Mouse (Mus musculus) kidney, adult 8-10 months (tissue): ENCODE measurements around the gene B9d2.

Experiments
- DNase-seq, 2 experiments: peaks; one replicate each; pipeline ENCODE4 v3.0.0; 2022

B9d2 gene

DNA sequence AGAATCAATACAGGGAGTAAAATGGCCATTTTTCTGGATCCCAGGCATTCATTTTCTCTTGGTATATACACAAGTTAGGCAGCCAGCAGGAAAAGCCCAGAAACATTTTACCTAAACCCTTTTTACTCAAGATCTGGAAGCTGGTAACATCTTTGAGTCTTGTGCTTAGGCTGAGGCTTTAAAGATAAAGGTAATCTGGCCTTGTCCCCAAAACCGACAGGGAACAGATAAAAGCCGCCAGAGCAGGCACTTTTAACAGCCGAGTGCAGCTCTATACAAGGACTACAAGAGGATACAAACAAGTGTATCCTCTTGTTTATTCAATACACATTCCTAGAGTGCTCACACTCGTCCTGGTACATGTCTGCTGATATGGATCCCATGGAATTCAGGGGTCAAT, 54.4 kb downstream of the B9d2 start:
- DNase-seq: no peak
